Mouse (Mus musculus) liver, adult 2 months (tissue): ENCODE data around the gene Msrb1.

ENCODE experiments used
- CTCF ChIP-seq: fragments of 200-500 bp; IDR thresholded peaks from 2 replicates; pipeline ENCODE4 v1.5.1; 2011; ENCODE audit warnings: low read depth, low read length, control low read depth
- POLR2A ChIP-seq: fragments of 200-500 bp; IDR thresholded peaks from 2 replicates; pipeline ENCODE4 v1.6.1; 2011; ENCODE audit warnings: low read length, control low read depth; ENCODE audit not compliant: insufficient read depth; ENCODE audit errors: extremely low read depth

DNA sequence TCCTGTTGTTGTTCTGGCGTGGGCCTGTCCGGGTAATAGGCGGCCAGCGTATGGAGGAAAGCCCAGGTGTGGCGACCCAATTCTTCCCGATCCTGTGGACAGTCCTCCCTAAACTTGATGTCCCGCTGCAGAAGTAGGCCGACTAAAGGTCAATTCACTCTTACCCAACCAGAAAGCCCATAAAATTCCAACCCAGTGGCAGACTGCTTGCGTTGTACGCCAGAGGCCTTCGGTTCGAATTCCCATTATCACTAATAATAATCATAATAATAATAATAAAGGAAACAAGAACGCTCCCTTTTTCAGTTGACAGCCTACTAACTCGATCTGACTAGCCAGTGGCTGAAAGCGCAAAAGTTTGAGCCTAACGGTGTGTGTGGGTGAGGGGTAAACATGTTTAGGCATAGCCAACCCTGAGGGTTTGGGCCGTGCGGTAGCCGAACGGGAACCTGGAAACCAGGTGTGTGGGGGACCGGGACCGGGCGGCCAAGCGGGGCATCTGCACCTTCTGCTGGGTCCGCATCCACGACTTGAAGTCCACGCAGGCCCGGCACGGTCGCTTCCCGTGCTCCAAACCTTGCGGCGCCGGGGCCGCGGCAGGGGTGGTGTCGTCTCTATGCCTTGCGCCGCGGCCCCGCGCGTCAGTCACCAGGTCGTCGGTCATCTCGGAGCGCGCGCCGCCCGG, 41.0 kb upstream of the Msrb1 start:
- TF ChIP-seq POLR2A (no peak), CTCF (no peak)
